Mouse (Mus musculus): ENCODE data around the gene Cds1.

The Cds1 gene

DNA sequence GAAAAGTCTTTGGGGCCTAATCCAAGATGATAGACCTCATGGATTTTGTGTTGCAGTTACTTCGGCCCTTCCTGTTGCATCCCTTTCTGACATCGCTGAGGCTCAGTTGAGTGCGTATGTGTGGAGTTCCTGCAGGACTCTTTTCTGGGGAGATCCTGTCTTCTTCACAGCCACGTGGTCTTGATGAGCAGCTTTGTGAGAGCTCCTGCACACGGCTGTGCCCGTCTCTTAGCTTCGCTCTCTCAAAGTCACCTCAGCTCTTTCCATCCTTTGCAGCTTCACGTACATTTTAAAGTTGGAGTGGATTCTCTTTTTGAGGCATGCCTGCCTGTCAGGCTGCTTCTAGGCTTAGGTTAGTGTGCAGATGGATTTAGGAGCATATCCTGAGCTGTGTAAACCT is 11.6 kb downstream of the Cds1 start:
- no peak for DNase-seq (ENCODE audit: low spot score)

DNA sequence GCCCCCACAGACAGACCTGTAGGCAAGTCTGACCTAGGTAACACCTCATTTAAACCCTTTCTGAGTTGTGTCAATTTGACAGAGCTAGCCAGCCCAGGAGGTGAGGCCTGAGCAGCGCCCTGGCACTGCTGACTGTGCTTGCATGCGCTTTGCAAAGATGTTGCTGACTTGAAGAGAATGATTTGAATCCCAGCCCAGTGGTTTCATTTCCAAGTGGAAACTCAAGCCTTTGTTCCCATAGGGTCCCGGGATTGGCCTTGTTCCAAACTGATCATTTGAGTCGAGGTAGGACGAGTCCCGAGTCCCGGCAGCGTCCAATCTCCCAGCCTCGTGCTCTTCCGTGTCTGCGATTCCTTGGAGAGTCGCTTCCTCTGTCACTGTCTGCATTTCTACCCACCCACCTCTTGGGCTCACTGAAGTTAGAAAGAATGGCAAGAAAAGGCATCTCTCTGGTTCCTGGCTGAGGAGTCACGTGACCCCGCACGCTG is 14.5 kb downstream of the Cds1 start:
- DNase-seq (ENCODE audit: low spot score), result no peak

DNA sequence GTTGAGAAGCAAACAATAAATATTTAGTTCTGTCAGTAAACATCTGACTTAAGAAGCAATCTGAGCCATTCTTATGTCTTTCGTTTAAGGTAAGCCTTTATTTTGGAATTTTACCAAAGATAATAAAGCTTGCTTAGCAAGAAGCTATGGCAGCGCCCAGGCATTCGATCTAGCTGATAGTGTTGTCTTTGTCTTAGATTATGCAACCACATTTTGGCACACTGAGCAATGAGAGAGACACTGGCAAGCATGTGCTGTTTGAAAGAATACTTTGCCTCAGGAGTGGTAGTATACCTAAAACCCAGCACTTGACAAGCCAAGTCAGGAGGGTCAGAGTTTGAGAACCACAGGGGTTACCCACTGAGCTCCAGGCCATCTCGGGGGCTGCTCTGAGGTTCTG is 16.0 kb downstream of the Cds1 start:
- DNase-seq (ENCODE audit: low spot score), result peak; percentile 33

DNA sequence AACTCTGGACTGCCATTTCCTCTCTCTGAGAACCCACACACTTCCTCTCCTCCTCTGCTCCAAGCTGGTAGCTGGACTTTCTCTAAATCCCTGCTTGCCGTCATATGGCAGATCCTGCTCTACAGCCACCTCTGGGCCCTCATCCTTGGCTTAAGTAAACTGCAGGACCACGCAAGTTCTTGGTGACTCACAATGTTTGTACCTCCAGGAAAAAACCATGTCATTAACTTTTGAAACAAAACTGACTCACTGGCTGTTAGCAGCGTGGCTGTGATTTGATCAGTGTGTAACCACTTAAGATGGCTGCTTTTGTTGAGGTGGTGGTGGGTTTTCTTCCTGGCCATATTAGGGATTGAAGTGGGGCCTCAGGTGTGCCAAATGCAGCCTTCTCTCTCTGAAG is 19.4 kb downstream of the Cds1 start:
- DNase-seq (ENCODE audit: low spot score), result no peak

DNA sequence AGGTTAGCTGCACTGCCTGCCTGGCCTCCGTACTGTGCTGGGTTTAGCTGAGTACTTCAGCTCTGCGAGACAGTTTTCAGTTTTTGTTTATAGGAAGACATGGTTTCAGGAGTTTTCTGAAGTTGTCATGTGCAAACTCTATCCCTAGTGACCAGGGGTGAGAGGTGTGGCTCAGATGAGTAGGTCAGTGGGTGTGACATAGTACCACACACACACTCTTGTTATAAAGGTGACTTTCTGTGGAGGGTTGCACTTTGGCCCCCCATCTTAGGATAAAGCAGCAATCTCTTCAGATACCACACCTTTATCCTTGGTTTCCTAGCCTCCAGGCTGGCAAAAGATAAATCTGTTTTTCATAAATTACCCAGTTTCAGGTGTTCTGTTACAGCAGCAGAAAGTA is 19.9 kb downstream of the Cds1 start:
- DNase-seq (ENCODE audit: low spot score), result no peak

DNA sequence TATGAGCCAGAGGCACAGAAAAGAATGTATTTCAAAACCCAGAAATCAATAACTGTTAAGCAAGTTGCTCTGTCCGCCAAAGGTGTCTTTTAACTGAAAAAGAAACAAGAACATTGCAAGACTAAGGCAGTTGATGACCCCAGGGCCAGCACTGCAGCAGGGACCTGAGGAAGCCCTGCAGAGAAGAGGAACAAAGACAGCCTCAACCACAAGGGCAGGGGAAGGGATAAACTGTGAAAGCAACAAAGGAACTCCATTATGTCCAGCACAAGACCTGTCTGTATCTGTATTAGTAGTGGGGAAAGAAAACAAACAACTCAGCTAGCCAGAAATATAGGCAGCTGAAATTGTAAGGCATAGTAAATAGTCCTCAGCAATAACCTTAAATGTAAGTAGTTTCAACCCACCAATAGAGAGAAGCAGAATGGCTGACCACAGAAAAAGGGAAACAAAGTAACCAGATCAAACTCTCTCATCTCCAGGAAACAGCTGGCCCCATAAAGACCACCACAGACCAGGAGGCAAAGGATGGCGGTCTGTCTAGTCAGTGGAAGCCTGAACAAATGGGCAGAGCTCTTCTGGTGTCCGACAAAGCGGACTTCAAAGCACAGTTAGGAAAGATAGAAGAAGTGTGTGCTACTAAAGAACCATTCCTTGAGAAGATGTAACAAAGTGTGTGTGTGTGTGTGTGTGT is 21.1 kb downstream of the Cds1 start:
- DNase-seq (ENCODE audit: low spot score), result no peak

DNA sequence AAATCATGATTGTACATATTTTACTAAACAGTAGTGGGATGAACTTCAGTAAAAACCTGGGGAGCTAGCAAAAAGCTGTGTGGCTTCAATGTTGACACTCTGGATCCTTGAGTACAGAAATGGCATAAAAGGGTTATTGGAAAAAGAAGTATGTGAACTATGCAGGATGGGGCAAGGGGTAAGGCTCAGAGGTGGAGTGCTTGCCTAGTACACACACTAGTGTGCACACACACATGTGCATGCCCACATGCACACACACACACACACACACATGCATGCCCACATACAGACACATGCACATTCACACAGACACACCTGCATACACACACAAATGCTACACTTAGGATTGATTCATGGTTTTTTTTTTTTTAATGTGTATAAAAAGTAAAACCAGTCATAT is 24.8 kb downstream of the Cds1 start:
- DNase-seq (ENCODE audit: low spot score), result no peak

DNA sequence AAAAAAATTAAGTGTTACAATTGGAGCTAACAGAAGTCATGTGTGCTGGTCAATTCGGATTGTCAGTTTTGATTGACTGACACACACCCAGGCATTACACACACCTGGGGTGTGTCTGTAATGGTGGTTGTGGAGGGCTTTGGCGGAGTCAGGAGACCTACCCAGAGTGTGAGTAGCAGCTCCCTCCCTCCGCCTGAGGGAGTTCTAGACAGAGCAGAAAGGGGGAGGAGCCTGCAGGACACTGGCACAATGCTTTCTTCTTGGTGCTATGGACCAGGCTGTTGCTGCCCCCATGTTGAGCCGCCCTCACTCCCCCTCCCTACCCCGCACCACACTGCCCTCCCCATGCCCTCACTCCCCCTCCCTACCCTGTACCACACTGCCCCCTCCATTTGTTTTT is 25.6 kb downstream of the Cds1 start:
- DNase-seq (ENCODE audit: low spot score), result no peak

DNA sequence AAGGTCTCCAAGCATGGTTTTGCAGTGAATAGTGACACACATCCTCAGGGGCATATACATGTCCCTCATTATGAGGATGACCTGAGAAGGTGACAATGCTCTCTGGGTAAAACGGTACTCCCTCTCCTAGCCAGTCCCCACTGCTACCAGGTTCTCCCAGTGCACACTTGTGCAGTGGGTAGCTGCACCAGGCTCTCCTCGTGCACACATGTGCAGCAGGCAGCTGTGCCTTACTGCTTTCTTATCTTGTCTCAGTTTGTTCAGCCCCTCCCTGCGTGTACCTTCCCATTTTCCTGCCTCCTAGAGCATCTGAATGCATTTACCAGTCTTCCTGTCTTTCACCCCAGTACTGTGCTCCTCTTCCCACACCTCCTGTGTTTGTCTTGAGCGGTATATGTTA is 27.7 kb downstream of the Cds1 start:
- DNase-seq (ENCODE audit: low spot score), result no peak

DNA sequence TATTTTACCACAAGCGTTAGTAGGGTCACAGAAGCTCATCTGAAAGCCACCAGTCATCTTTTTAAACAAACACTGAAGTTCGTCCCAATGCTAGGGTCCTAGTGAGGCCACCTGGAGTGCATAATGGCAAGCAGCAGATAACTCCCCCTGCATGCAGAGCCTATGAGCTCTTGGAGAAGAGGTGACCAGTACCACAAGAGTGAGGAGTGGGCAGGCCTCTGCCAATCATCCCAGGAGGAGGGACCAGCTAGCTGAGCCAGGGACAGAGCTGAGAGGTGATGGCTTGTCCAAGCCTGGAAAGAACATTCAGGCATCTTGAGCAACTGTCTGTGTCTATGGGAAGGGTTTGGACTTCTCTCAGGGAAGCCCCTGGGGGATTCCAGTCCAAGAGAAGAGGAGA is 37.0 kb downstream of the Cds1 start:
- peak; percentile 11 for DNase-seq (ENCODE audit: low spot score)

DNA sequence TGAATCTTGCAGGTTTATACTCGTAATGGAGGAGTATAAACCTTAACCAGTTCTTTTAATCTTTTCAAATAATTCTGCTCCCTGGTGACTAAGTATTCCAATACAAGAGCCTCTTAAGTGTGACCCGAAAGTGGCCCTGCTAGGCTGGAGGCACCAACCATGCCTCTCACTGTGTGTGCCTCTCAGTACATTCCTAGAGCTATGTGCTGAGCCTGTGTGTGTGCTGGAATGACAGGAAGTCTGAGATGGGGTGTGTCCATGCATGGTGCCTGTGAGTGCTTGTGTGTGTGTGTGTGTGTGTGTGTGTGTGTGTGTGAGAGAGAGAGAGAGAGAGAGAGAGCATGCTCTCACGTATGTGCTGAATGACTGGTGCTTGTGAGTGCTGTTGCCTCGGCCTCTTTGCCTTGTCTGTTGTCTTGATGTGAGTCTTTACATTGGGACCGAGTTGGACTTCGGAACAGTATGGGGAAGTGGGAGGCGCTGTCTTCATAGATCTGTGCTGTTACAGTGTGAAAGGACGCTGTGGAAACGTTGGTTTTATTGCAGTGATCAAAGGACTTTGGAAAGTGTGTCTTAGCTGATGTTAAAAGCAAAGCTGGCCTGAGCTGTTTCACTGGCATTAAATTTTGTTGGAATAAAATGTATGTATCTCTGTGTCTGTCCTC is 37.6 kb downstream of the Cds1 start:
- DNase-seq (ENCODE audit: low spot score), result no peak

DNA sequence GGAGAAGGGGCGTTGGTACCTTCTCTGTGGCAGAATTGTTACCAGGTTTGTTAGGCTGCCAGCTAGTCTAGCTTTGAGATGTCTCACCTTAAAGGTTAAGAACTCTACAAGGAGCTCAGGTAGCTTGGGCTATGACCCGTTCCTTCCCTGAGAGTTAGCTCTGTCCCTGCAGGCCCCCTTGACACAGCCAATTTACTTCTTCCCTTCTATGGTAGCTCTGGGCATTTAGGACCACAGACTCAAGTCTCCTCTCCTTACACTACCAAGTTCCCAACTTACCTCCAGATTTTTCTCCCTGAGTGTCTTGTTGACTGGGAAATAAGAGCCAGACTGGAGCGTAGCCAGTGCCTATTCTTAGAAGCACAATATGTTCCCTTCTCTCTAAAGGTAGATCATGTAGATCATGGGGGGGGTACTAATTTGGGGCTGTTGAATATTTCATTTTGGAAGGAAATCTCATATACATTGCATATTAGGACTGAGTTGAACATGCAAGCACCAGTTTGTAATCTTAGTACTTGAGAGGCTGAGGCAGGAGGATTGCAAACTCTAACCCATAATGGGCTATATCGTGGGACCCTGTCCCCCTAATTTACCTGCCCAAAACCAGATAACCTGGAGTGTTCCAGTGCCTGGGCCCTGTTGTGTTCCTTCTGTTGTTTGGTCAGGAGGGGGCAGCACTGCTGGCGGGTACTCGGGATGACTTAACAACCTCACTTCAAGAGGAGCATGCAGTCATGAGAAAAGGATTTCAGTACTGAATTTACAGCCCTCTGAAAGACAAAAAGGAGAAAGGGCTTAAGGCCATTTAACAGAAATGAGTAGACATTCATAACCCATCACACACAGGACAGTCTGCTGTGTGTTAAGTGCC is 46.6 kb downstream of the Cds1 start:
- no peak for DNase-seq (ENCODE audit: low spot score)

DNA sequence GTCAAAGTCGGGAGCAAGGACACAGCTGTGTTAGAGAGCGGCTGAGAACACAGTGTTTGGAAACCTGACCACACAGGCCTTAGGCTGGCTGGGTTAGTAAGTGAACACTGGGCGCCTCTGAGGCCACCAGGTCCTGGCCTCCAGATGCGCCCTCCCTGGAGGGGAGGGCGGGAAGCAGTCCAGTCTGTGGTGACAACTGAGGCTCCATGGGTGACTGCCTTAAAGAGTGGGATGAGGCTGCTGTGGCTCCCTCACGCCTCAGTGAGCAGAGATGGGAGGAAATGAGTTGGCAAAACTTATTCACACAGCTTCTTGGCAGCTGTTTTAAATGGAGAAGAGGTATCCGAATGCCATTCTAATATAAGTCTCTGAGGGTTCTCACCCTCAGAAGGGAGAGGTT is 51.9 kb downstream of the Cds1 start:
- DNase-seq (ENCODE audit: low spot score), result no peak

DNA sequence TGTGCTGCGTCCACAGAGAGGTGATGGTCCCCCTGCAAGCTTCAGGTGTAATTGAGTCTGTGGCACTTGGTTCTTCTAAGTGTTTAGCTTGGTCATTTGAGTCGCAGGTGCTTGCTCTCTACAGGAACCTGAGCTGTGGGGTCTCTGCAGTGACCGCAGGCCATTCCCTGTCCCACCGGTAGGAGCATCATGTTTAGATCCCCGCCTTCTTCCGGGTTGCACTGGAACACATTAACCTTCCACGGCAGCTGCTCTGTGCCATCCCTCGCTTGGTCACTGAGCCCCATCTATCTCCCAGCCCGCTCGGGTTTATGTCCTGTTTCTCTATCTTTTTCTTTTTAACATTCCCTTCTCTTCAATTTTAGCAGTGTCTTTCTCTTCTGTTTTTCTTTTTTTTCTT is 54.3 kb downstream of the Cds1 start:
- DNase-seq (ENCODE audit: low spot score), result no peak

DNA sequence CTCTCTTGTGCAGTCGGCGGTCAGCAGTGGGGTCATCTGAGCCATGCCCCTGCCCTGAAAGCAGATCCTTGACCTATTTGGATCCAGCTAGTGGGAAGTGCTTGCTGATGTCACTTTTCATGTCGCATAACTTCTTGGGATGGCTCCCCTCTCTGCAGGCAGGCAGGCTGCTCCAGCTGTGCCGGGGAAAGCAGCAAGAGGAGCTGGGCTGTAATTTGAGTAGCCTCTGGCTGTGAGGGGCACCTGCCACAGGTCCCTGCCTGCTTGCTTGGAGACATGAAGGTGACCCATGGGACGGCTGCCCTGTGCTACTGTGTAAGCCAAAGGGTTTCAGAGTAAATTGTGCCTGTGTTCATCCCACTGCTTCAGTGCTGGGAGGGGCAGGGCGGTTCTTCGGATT is 54.9 kb downstream of the Cds1 start:
- DNase-seq (ENCODE audit: low spot score), result no peak

DNA sequence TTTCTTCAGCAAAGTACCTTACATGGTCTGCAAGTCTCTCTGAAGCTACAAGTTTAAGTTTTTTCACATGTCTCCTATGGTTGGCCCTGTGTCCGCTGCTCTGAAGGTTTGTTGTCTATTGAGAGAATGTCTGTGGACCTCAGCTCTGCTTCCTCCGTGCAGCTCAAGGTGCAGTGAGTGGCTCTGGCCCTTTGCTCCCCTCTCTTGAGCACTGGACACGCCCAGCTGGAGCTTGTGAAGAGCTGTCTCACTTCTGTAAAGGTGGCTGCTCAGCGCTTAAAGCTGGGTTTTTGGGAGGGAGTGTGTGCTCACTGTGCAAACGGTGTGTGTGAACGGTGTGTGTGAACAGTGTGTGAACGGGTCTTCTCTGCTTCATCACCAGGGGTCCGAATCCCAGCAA is 56.1 kb downstream of the Cds1 start:
- no peak for DNase-seq (ENCODE audit: low spot score)

DNA sequence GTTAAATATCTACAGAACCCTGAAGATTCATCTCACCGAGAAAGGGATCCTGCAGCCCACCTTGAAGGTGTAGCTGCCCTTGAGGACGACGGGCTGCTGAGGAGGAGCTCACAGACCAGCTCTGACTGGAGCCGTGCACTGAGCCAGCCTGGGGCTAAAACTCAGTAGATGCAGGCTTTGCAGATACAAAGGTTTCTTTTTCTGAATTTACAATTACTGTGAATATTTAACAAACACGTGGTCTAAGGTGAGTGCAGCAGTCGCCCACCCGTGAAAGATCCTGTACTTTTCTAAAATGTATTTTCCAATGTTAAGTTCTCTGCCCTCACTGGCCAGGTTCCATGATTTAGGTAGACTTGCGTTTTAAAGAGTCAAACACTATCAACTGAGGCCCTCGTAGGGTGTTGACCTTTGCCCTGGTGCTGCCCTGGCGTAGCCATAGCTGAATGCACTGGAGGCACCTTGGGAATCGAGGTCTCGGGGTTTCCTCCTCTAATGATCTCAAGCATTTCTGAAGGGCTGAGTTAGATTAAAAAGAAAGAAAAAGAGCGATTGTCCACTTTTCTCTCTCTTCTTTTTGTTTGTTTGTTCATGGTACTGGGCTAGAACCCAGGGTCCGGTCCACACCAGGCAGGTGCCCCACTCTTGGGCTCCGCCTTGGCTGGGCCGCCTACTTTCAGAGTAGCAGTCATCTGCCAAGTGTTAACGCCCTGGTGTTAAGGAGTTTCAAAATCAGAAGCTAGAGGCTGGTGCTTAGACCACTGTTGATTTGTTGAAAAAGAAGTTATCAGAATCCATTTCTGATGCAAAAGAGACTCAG is 56.8 kb downstream of the Cds1 start:
- no peak for DNase-seq (ENCODE audit: low spot score)

DNA sequence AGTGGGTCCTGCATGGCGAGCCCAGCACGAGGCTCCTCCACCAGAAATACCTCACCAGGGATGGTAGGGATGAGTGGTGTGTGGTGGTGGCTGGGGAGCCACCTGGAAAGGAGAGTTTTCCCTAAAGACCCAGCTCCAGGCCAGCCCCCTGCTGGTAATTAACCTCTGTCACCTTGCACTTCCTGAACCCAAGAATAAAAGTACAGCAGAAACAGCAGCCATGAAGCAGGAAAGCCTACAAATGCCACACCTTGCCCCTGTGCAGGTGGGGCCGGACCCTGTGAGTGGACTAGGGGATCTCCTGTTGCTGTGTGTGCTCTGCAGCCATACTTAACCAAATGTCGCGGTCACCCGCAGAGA is 57.4 kb downstream of the Cds1 start:
- DNase-seq (ENCODE audit: low spot score), result no peak

DNA sequence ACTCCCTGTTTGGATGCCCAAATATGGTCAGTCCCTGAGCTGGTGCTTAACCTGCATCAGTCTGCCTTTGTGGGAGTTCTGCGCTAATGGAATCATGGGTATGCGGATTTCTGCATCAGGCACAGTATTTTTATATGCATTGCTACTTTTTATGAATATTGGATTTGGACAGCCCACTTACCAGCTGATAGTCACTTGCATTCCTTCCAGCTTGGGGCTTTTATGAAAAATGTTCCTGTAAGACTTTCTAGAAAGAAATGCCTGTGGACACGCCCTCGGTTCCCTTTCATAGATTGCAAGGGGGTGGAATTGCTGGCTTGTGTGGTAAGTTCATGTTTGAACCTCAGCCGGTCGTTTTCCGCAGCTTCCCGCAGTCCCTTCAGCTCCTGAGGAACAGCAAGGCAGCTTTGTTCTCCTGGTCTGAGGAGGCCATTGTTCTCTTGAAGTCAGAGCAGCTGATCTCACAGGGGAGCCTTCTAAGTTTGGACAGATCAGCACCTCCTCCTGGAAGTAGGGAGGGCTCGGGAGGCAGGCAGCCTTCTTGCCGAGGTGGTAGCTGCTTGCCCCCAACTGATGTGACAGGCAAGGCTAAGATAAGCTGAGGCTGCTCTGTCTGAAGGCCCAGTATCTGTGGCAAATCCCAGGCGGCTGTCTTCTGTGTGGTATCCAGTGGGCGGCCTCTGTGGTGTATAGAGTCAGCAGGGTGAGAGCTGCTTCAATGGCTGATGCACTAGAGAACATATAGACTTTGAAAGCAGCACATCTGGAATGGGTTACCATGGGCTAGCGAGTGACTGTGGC is 60.4 kb downstream of the Cds1 start:
- no peak for DNase-seq (ENCODE audit: low spot score)

DNA sequence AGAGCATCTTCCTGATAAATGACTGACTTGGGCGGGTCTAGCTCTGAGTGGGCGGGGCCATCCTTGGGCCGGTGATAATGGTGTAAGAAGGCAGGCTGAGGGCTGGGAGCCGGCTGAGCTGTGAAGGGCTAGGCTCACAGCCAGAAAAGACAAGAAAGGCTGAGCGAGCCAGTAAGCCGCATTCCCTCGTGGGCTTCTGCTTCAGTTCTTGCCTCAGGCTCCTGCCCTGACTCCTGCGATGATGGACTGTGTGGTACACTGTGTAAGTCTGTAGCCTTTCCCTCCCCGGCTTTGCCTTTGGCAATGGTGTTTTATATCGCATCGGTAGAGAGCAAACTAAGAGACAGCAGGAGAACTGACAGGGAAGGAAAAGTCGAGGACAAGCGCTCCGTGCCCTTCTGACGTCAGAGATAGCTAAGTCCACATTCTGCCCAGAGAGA is 61.6 kb downstream of the Cds1 start:
- DNase-seq (ENCODE audit: low spot score), result peak; percentile 53

DNA sequence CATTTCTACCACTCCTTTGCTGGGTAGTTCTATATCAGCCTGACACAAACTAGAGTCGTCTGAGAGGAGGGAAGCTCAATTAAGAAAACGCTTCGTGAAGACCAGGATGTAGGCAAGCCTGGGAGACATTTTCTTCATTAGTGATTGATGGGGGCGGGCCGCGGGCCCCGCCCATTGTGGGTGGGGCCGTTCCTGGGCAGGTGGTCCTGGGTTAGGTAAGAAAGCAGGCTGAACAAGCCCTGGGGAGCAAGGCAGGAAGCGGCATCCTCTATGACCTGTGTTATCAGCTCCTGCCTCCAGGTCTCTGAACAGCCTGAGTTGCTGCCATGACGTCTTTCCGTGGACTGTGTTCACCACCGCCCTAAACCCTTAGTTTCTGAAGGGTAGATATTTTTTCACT is 62.5 kb downstream of the Cds1 start:
- DNase-seq (ENCODE audit: low spot score), result no peak
